18 mouse cellular contexts compared by ENCODE assay signal in the genomic region with DNA sequence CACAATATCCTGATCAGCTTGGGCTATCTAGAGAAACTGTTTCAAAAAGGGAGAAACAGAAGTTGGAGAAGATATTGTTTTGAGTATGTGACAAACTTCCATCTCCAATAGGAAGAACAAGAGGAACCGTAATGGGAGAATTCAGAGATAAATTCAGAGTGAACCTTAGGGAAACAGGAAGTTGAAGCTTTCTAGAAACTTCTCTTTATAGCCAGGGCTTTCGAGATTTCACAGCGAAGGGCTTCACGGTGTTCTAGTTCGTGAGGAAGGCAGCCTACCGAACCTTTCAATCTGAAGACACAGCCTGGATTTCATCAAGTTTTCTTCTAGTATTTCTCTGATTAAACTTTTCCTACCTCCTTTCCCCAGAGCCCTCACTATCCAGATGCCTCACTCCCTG.
"Had no signal": no experiment of that assay in that cellular context is flagged by ENCODE, and none has a peak within 500 bp of the region (broad histone marks: within the 10 kb centered on the region; RNA-seq: fewer than 3 reads in every experiment).

No protein-coding gene starts in this region.

- H3K27me3 ChIP-seq: limb, embryonic 12.5 days; limb, embryonic 15.5 days; liver, embryonic 13.5 days; midbrain, embryonic 13.5 days had no signal

- H3K36me3 ChIP-seq: limb, embryonic 12.5 days; limb, embryonic 15.5 days; liver, embryonic 13.5 days; midbrain, embryonic 10.5 days; midbrain, embryonic 13.5 days had no signal

- H3K4me2 ChIP-seq: limb, embryonic 12.5 days; limb, embryonic 15.5 days; liver, embryonic 13.5 days; midbrain, embryonic 13.5 days had no signal

- DNase-seq: kidney, postnatal 36 days; layer of hippocampus, postnatal 36 days; left cerebral cortex, postnatal 4 days; liver, embryonic 13.5 days; lung, adult 2 months; lung, postnatal 14 days; lung, postnatal 4 days; thymus, postnatal 25 days had no signal

- H3K27ac ChIP-seq: kidney, postnatal 0 days; left cerebral cortex, adult 2 months; limb, embryonic 12.5 days; limb, embryonic 15.5 days; liver, embryonic 13.5 days; midbrain, embryonic 10.5 days; midbrain, embryonic 13.5 days had no signal

- H3K4me3 ChIP-seq: left cerebral cortex, adult 2 months; limb, embryonic 12.5 days; limb, embryonic 15.5 days; liver, embryonic 13.5 days; megakaryocyte, embryonic 14.5 days; midbrain, embryonic 10.5 days; midbrain, embryonic 13.5 days; myocyte had no signal

- H3K4me1 ChIP-seq: limb, embryonic 12.5 days; limb, embryonic 15.5 days; liver, embryonic 13.5 days had no signal

- ATAC-seq: intestine, postnatal 0 days; midbrain, embryonic 13.5 days; midbrain, embryonic 16.5 days had no signal

- H3K9ac ChIP-seq: limb, embryonic 12.5 days; limb, embryonic 15.5 days; liver, embryonic 13.5 days; midbrain, embryonic 13.5 days had no signal

- H3K9me3 ChIP-seq: limb, embryonic 12.5 days; limb, embryonic 15.5 days; liver, embryonic 13.5 days; midbrain, embryonic 10.5 days; midbrain, embryonic 13.5 days had no signal
